Mouse (Mus musculus): ENCODE results near the gene Acnat1. TPM values are rescaled to one million over a fixed set of nuclear protein-coding genes. Genes with fewer than 3 reads are reported as not detected.
"Not testable (repeated sequence)": the region's sequence is repeated elsewhere in the genome, so short reads cannot be mapped to it uniquely, and the experiment has no call there.

Acnat1 gene
- total RNA-seq, 4 experiments from 2014 or later = not detected

DNA sequence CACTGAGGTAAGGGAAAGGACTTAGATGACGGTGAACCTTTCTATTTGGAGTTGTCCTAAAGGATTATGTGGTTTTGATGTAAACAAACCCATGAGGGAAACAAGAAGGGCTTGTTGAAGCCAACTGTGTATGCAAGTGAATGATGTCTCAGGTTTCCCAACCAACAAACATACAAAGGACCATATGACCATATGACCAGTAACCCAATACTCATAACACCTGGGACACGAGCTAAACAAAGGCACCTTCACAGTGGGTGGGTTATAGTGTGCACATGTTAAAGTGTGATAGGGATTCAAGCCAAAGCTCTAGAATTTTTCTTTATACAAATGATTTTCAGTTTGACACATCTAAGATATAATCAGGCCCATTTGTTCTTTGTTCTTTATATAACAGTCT is 17.5 kb downstream of the Acnat1 start:
- no peak for DNase-seq (ENCODE audit: low spot score)

DNA sequence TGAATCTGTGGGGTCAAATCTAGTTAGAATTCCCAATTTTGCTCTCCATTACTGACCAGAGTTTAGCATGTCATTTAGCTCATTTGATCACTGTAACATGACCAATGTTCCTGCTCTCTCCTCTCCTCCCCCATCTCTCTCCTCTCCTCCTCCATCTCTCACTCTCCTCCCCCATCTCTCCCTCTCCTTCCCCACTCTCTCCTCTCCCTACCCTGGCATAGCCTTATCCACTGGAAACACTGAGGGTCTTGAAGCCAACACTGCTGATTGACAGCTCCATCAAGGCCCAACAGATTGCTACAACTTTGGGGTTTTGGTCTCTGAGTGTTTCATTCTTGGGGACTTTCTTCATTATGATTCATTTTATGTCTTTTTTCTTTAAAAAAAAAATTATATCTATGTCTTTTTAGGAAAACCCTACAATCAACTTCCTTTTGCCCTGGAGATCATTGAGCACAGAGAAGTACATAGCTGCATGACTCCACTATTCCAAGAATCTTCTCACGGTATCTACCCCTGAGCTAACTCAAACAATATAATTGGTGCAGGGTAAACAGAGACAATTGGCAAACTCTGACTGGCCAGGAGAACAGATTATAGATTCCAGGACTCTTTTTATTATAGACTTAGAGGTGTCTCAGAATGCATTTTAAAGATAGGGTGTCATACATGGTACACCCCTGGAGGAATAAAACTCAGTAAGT is 21.7 kb downstream of the Acnat1 start:
- DNase-seq (ENCODE audit: low spot score) = no peak

DNA sequence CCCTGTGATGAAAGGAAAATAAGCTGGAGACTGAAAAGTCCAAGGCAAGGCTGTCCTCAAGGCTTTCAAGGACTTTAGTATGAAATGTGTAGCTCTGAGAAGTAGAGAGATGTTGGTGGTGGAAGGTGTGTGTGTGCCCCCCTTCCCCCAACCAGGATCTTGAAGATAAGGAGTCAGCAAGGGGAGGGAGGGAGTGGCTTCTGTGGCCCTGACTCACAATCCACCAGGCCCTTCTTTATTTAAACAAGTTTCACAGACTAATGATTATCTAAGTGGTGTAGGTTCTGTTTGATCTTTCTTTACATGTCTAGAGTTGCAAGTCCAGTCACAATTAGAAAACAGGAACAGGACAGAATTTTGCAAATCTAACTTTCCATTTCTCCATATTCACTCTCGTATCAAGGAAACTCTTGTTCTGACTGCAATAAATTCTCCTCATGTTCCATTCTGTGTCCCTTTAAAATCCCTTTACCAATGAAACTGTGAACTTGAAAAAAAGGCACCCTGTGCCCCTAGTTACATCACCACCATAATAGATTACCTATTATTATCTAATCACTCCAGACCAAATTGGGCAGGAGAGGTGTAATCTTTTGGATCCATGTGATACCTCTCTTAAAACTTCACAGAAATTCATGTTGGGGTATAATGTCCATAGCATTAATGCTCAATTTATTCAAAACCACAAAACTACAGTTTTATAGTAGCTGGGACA is 22.4 kb downstream of the Acnat1 start:
- DNase-seq (ENCODE audit: low spot score) = not testable (repeated sequence)

DNA sequence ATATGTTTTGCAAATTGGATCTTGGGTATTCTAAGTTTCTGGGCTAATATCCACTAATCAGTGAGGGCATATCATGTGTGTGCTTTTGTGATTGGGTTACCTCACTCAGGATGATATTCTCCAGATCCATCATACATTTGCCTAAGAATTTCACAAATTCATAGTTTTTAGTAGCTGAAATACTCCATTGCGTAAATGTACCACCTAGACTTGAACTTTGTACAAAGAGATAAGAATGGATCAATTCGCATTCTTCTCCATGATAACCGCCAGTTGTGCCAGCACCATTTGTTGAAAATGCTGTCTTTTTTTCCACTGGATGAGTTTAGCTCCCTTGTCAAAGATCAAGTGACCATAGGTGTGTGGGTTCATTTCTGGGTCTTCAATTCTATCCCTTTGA is 36.7 kb downstream of the Acnat1 start:
- not testable (repeated sequence) for DNase-seq (ENCODE audit: low spot score)

DNA sequence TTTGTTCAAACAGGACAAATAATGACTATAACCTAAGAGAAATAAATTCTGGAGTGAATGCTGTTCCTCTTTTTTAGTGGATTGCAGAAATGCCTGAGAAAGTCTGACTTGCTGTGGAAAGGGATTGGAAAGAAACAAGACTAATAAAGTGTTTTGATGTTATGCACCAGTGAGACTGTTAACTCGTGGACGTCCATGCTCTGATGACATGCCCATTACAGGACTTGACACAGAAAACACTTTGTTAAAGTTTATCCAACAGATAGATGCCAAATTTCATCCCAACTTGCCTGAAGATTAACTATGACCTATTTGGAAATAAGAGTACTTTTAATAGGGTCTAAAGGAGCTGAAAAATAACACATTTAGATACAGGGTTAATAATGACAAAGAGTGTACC is 63.6 kb downstream of the Acnat1 start:
- not testable (repeated sequence) for DNase-seq (ENCODE audit: low spot score)

DNA sequence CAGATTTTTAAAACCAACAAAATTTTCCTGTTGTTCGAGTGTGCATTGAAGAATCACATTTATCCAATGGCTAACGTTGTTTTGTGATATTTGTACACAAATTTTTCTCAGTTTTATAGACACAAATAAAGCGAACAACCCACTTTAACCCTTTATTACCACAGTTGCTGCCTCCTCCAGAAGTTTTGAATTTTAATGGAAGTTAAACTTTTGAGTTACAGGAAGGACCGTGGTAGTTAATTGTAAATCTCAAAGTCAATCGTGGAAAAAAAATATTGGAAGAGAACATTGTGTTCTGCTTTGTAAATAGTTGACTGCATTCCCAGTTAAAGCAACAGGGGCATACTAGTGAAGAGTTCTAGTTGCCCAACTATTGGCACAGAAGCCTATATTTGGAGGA is 65.8 kb downstream of the Acnat1 start, which contains the start of gene Acnat2:
Gene Acnat2 (minus strand): TSS at position 195 of the 400 bp plus-strand sequence.
- not testable (repeated sequence) for DNase-seq (ENCODE audit: low spot score)

Other genes starting within 250 kb of the Acnat1 start
- not detected for gene Acnat2, start 65.8 kb downstream of the Acnat1 start, total RNA-seq (2022)
- under 1 TPM in 1 of 4 experiments, not detected in 3; 0.35 TPM for gene Baat, start 32.6 kb upstream of the Acnat1 start, total RNA-seq (2022)
- gene Mrpl50, start 47.2 kb upstream of the Acnat1 start, total RNA-seq (2022) = 10 to 100 TPM; 48.8 to 56.4 (median 55.6) TPM
- 1 to 10 TPM; 5.9 to 6.3 (median 6.1) TPM for gene Zfp189, start 47.3 kb upstream of the Acnat1 start, total RNA-seq (2022)
- 10 to 100 TPM in 3 of 4 experiments, 1 to 10 TPM in 1; 10.0 to 19.0 (median 17.1) TPM for gene Aldob, start 75.6 kb upstream of the Acnat1 start, total RNA-seq (2022)
- 10 to 100 TPM; 57.7 to 59.8 (median 58.4) TPM for gene Tmem246, start 124.0 kb upstream of the Acnat1 start, total RNA-seq (2022)
- 10 to 100 TPM; 36.7 to 42.5 (median 38.9) TPM for gene Rnf20, start 158.1 kb upstream of the Acnat1 start, total RNA-seq (2022)
- not detected for gene Ppp3r2, start 208.1 kb upstream of the Acnat1 start, total RNA-seq (2022)